Mouse (Mus musculus) hematopoietic stem cell, adult 5-6 weeks (primary cell): ENCODE results near the gene Coq7. TPM values are rescaled to one million over a fixed set of nuclear protein-coding genes. Genes with fewer than 3 reads are reported as not detected.

Experiments used
- ATAC-seq, 2 experiments: fragments of 125-278 bp in 1 of 2; replicated peaks in 1 of 2; 2 replicates each; pipeline ENCODE4 v1.8.0; 2016 to 2017; ENCODE audit warnings: inconsistent platforms in 2 of 2, mild to moderate bottlenecking in 2 of 2, moderate number of reproducible peaks in 2 of 2, low read depth in 1 of 2, moderate TSS enrichment in 1 of 2; ENCODE audit not compliant: low FRiP score in 2 of 2, poor library complexity in 2 of 2, severe bottlenecking in 2 of 2, insufficient read depth in 1 of 2, low TSS enrichment in 1 of 2
- total RNA-seq: library from RNA; stranded (forward); fragments of 172-1452, 232-1000 nt; gene quantifications from 2 replicates; pipeline ENCODE4 v1.2.3, GENCODE M21; 2017

Gene Coq7
- total RNA-seq, 1 experiment from 2014 or later: 30.7 TPM

DNA sequence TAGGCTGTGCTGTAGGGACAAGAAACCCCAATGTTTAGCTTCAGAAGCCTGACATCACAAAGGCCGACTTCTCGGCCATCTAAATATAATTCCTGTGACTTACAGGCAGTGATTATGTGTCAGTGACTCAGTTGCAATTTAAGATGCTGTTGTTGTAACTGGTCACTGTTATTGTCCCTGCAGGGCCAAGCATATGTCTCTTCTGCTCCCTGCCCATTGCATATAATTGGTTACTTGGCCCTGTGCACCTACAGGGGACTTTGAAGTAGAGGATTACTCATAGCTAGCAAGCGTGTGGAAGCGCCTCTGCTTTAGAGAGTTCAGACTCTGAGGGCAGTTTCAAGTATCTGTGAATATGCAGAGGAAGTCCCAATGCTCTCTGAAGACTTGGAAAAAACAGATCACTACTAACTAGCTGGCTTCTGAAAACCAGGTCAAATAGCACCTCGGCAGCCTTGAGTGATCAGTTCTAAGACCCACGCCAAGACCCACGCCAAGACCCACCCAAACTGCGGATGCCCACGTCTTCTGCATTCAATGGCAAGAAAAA is 52.9 kb downstream of the Coq7 start:
- ATAC-seq: no peak

GRCm38 (mm10) chr7:118478835-118479312 is 54.3 kb downstream of the Coq7 start:
- no peak for ATAC-seq

- ATAC-seq: no peak
Observed at GRCm38 (mm10) chr7:118476428-118476827, 56.7 kb downstream of the Coq7 start.

DNA sequence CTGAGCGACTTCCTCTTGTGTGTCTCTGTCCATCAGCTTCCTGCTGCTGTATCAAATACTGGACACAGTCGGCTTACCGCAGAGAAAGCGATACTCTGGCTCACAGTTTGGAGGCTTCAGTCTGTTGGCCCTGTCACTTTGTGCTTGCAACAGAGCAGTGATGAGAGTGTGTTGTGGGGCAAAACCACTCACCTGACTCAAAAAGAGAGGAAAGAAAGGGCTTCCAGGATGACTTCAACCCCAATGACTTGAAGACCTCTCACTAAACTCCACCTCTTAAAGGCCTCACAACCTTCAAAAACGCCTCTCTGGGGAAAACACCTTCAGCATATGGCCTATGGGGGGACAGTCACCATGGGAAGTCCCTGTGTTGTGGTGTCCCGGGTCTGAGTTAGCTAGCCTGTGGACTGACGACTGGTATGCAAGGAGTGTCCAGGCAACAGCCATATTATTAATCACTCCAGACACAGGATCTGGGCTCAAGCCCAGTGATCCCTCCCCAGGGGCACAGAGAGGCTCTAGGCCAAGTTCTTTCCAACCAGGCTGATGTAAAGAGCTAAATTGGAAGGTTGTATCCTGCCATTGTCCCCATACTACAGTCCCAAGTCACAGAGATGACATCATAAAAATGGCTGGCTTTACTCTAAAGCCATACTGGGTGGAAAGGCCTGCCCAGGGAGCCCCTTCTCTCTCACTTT is 58.0 kb downstream of the Coq7 start:
- no peak for ATAC-seq

- no peak for ATAC-seq
Observed at GRCm38 (mm10) chr7:118472886-118473285, 60.3 kb downstream of the Coq7 start.

GRCm38 (mm10) chr7:118468060-118468459 is 65.1 kb downstream of the Coq7 start:
- no peak for ATAC-seq

DNA sequence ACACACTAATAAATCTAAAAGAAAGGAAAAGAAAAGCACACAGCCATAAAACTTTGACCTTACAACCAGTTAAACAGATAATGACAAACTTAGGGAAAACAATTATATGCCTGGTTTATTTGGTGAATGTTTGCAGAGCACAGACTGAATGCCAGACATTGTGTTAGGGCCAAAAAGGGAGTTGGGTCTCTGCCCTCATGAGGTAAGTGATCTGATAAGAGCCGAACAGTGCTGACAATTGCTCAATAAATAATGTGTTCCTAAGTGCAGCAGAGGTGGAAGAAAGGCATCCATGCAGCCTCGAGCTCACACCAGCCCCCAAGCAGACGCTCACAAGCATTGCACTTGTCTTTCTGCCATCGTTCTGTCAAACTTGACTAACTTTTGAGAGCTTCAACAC is 68.7 kb downstream of the Coq7 start:
- ATAC-seq: no peak

DNA sequence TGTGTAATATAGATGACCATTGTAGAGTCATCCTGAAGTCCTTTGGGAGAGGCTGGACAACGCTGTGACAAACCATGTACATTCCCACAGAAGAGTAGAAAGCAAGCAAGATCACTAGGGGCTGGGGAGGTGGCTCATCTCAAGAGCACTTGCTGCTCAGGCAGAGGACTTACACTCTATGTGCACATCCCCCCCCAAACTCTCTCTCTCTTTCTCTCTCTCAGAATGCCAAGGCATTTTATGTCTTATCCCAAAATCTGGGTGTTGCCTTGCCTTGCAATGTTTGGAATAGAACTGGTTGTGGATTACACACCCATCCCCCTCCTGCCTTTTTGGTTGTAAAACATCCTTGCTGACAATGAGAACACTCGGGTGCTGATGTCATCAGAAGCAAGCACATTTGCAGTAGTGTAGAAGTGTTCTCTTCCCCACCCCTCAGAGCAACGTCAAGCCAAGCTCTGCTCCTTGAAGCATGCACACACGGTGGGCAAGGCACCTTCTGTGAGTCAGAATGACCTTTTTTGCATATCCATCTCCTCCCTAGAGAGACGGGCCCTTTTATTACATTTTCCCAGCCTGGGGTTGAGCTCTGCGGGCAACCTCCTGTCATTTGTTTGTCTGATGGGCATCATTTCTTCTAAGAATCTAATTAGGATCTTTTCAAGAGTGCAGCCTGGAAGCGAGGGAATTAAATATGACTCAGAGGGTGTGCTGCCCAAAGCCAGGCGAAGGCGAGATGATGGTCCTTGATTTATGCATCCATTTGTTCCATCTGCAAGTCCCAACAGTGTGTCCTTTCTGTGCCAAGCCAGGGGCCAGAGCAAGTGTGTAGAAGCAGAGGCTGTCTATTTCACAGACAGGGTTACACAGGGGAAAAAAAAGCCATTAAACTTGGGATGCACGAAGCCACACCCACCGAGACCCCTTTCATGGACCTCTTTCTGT is 70.1 kb downstream of the Coq7 start:
- 0 out of 4 replicates have a peak, but pooled peaks of 1 of the 2 experiments have one; percentile 22 for ATAC-seq

DNA sequence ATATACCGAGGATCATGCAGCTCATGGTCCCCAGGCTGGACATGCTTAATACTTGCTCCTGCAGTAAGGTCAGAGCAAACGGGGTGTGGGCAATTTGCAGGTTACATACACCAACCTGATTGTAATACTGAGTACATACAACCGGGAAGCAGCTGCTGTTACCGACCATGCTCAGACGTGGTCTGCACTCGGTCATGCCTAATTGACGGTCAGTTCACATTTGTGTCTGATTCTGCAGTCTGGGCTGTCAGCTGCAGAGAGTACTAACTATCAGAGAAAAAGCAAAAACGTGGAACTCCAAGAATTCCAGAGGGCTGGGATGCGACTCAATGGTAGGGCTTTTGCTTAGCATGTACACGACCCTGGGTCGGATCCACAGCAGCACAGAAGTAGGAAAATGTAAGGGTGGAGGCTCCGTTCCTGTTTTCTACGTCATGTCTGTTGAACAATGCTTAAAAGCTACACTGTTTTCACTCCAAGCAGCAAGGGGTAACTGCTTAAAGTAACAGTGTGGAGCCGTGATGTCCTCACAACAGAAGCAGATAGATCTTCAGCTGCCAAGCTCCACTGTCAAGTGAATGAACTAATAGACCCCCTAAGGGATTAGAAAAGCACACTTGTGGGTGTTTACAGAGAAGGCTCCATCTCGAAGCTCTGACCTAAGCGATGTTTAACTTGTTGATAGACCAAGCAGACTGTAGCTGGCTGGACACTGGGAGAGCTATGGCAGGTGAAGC is 71.6 kb downstream of the Coq7 start:
- no peak for ATAC-seq

Other genes starting within 250 kb of the Coq7 start
- not detected in 2 replicates for gene Syt17, start 85.1 kb downstream of the Coq7 start, total RNA-seq
- gene Itpripl2, start 41.4 kb downstream of the Coq7 start, total RNA-seq: 9.4 and 13.1 TPM in 2 replicates
- 0.31 TPM in 1 of 2 replicates, not detected in the other for gene Tmc7, start 51.4 kb upstream of the Coq7 start, total RNA-seq
- gene Tmc5, start 63.9 kb upstream of the Coq7 start, total RNA-seq: not detected in 2 replicates
- gene Gde1, start 172.4 kb upstream of the Coq7 start, total RNA-seq: 30.0 and 36.3 TPM in 2 replicates
- 22.5 and 30.7 TPM in 2 replicates for gene Ccp110, start 179.2 kb upstream of the Coq7 start, total RNA-seq
- gene Vps35l, start 206.9 kb upstream of the Coq7 start, total RNA-seq: 40.2 and 49.3 TPM in 2 replicates